Mouse (Mus musculus) forebrain, postnatal 0 days (tissue): ENCODE measurements around the gene Fbxo27. TPM values are rescaled to one million over a fixed set of nuclear protein-coding genes. Genes with fewer than 3 reads are reported as not detected.

ENCODE experiments used
- ATAC-seq: fragments of 200-750 bp; cut with Nextera tagmentation; 2 replicates; pipeline ENCODE4 v1.8.0; 2017; ENCODE audit warnings: mild to moderate bottlenecking, moderate library complexity
- DNase-seq: peaks from one replicate; pipeline ENCODE4 v3.0.0-alpha.2; 2015
- H3K27ac ChIP-seq: fragments of 300-500 bp; sonication (generic); 2 replicates; pipeline ENCODE4 v1.5.1; 2014; ENCODE audit warnings: low read depth, mild to moderate bottlenecking, antibody characterized with exemption, low read length, moderate library complexity, mixed read lengths
- H3K27me3 ChIP-seq: fragments of 300-500 bp; sonication (generic); 2 replicates; pipeline ENCODE4 v1.6.1; 2014; ENCODE audit warnings: mild to moderate bottlenecking, low read length, mixed read lengths; ENCODE audit not compliant: insufficient read depth
- H3K36me3 ChIP-seq: fragments of 300-500 bp; sonication (generic); 2 replicates; pipeline ENCODE4 v1.6.1; 2014; ENCODE audit warnings: mild to moderate bottlenecking, moderate library complexity; ENCODE audit not compliant: insufficient read depth
- H3K4me1 ChIP-seq: fragments of 300-500 bp; sonication (generic); 2 replicates; pipeline ENCODE4 v1.6.1; 2014; ENCODE audit warnings: antibody characterized with exemption; ENCODE audit not compliant: insufficient read depth
- H3K4me2 ChIP-seq: fragments of 300-500 bp; sonication (generic); 2 replicates; pipeline ENCODE4 v1.6.1; 2014; ENCODE audit warnings: low read depth, mild to moderate bottlenecking, moderate library complexity
- H3K4me3 ChIP-seq: fragments of 300-500 bp; sonication (generic); 2 replicates; pipeline ENCODE4 v1.5.1; 2014; ENCODE audit warnings: low read depth, low read length, mixed read lengths
- H3K9ac ChIP-seq: fragments of 300-500 bp; sonication (generic); 2 replicates; pipeline ENCODE4 v1.6.1; 2014; ENCODE audit warnings: mild to moderate bottlenecking
- H3K9me3 ChIP-seq: fragments of 300-500 bp; sonication (generic); 2 replicates; pipeline ENCODE4 v1.6.1; 2016; ENCODE audit warnings: low read length
- CTCF ChIP-seq: sonication (generic); IDR thresholded peaks from 2 replicates; pipeline ENCODE4 v1.5.1; 2016; ENCODE audit warnings: antibody characterized with exemption, control low read depth, low read depth
- WGBS: fragments of 180-500 bp; shearing (Covaris S2); extraction: QIAGEN DNeasy Blood & Tissue Kit; methylation state at CpG from one replicate; pipeline ENCODE4 v1.1.7; 2014; 5-methylcytosine and 5-hydroxymethylcytosine counted together
- polyA plus RNA-seq: library from polyadenylated mRNA; unstranded; fragments of >200 nt; fragmentation: Nextera tagmentation; extraction: Ambion mirVana; gene quantifications from 2 replicates; pipeline ENCODE4 v1.2.1, GENCODE M21; 2015
- total RNA-seq: library from RNA; depleted of rRNA; stranded (reverse); fragments of >200 nt; gene quantifications from 2 replicates; pipeline ENCODE4 v1.2.3, GENCODE M21; 2014; rRNA removed

Gene Fbxo27
- total and polyA plus RNA-seq, 2 experiments from 2014 or later = 7.4 to 10.0 TPM

DNA sequence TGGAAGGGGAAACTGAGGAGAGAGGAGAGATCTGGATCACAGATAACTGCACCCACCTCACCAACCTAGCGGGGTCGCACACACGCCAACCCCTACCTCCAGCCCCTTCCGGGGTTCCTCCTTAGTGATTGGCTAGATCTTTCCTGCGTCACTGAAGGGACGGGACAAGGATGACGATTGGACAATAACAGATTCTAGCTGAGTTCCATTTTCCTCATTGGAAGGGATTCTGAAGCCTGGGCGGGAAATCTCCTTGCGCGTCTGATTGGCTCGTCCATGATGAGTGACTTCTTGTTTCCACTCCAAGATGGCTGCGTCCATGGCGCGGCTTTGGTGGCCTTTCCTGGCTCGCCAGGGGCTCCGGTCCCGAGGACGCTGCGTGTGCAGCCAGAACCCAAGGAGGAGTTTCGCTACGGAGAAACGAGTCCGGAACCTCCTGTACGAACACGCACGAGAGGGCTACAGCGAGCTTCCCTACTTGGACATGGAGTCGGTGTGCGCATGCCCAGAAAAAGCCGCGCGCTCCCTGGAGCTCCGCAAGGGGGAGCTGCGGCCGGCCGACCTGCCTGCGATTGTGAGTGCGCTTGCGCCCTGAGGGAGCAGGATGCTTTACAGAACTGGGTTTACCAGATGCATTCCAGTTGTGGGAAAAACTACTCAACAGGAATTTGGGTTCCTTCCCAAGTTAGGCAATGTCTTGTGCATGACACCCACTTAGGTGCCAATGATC lies 49.2 kb downstream of the Fbxo27 start, which contains the start of the genes Mrps12 and Sars2:
Gene Mrps12, minus strand, starts transcription at position 112 of the 730 bp plus-strand sequence.
Gene Sars2, plus strand, starts transcription at position 284 of the 730 bp plus-strand sequence.
- ATAC-seq (peak; percentile 99), DNase-seq (peak; percentile 99)
- H3K27me3 ChIP-seq = no peaks in the 10 kb centered on the region
- peak; percentile 89 for TF ChIP-seq CTCF
- H3K4me3 ChIP-seq = peak within 1 kb of the TSS; percentile 61
- H3K4me2 ChIP-seq = peak within 1 kb of the TSS; percentile 87
- H3K36me3 ChIP-seq = no peaks in the 10 kb centered on the region; the same call in none of the 2 replicates
- peak within 1 kb of the TSS; percentile 72 for H3K9ac ChIP-seq
- H3K9me3 ChIP-seq = no peaks in the 10 kb centered on the region
- H3K4me1 ChIP-seq = peaks cover 8% of the 10 kb centered on the region
- 1% methylated on average over 39 of the region's 39 CpGs for WGBS
- peak within 1 kb of the TSS; percentile 82 for H3K27ac ChIP-seq

Other genes with a start within 250 kb of the Fbxo27 start
- gene Lrfn1, start 240.9 kb upstream of the Fbxo27 start, total RNA-seq = 57.7 and 88.3 TPM in 2 replicates
- 16.0 and 21.2 TPM in 2 replicates for gene Lrfn1, start 240.9 kb upstream of the Fbxo27 start, polyA plus RNA-seq
- not detected in 2 replicates for gene Ifnl2, start 182.4 kb upstream of the Fbxo27 start, total RNA-seq
- not detected in 2 replicates for gene Ifnl2, start 182.4 kb upstream of the Fbxo27 start, polyA plus RNA-seq
- not detected in 2 replicates for gene Ifnl3, start 170.0 kb upstream of the Fbxo27 start, total RNA-seq
- not detected in 2 replicates for gene Ifnl3, start 170.0 kb upstream of the Fbxo27 start, polyA plus RNA-seq
- not detected in 2 replicates for gene Sycn, start 152.0 kb upstream of the Fbxo27 start, total RNA-seq
- not detected in 2 replicates for gene Sycn, start 152.0 kb upstream of the Fbxo27 start, polyA plus RNA-seq
- gene Nccrp1, start 145.6 kb upstream of the Fbxo27 start, total RNA-seq = 0.10 and 0.15 TPM in 2 replicates
- 0.09 TPM in 1 of 2 replicates, not detected in the other for gene Nccrp1, start 145.6 kb upstream of the Fbxo27 start, polyA plus RNA-seq
- 35.2 and 49.1 TPM in 2 replicates for gene Samd4b, start 94.7 kb upstream of the Fbxo27 start, total RNA-seq
- gene Samd4b, start 94.7 kb upstream of the Fbxo27 start, polyA plus RNA-seq = 21.4 and 23.3 TPM in 2 replicates
- gene Pak4, start 94.7 kb upstream of the Fbxo27 start, total RNA-seq = 11.5 and 11.9 TPM in 2 replicates
- 7.4 and 11.5 TPM in 2 replicates for gene Pak4, start 94.7 kb upstream of the Fbxo27 start, polyA plus RNA-seq
- gene Acp7, start 61.5 kb upstream of the Fbxo27 start, total RNA-seq = 0.24 and 0.85 TPM in 2 replicates
- gene Acp7, start 61.5 kb upstream of the Fbxo27 start, polyA plus RNA-seq = 0.12 and 0.50 TPM in 2 replicates
- 2.8 and 4.6 TPM in 2 replicates for gene Fbxo17, start 24.0 kb downstream of the Fbxo27 start, total RNA-seq
- 4.2 and 4.5 TPM in 2 replicates for gene Fbxo17, start 24.0 kb downstream of the Fbxo27 start, polyA plus RNA-seq
- gene Mrps12, start 49.0 kb downstream of the Fbxo27 start, total RNA-seq = 48.6 and 78.0 TPM in 2 replicates
- gene Mrps12, start 49.0 kb downstream of the Fbxo27 start, polyA plus RNA-seq = 101 and 119 TPM in 2 replicates
- 12.6 and 15.1 TPM in 2 replicates for gene Sars2, start 49.1 kb downstream of the Fbxo27 start, total RNA-seq
- 14.3 and 16.1 TPM in 2 replicates for gene Sars2, start 49.1 kb downstream of the Fbxo27 start, polyA plus RNA-seq
- not detected in 2 replicates for gene Ccer2, start 63.3 kb downstream of the Fbxo27 start, total RNA-seq
- 0.59 and 0.98 TPM in 2 replicates for gene Ccer2, start 63.3 kb downstream of the Fbxo27 start, polyA plus RNA-seq
- gene Sirt2, start 73.9 kb downstream of the Fbxo27 start, total RNA-seq = 49.6 and 58.1 TPM in 2 replicates
- gene Sirt2, start 73.9 kb downstream of the Fbxo27 start, polyA plus RNA-seq = 105 and 106 TPM in 2 replicates
- 18.0 and 19.2 TPM in 2 replicates for gene Nfkbib, start 74.7 kb downstream of the Fbxo27 start, total RNA-seq
- 59.8 and 75.4 TPM in 2 replicates for gene Nfkbib, start 74.7 kb downstream of the Fbxo27 start, polyA plus RNA-seq
- gene Rinl, start 96.1 kb downstream of the Fbxo27 start, total RNA-seq = 2.1 and 2.2 TPM in 2 replicates
- gene Rinl, start 96.1 kb downstream of the Fbxo27 start, polyA plus RNA-seq = 1.6 TPM in 2 replicates
- gene Hnrnpl, start 115.7 kb downstream of the Fbxo27 start, total RNA-seq = 261 and 264 TPM in 2 replicates
- gene Hnrnpl, start 115.7 kb downstream of the Fbxo27 start, polyA plus RNA-seq = 172 TPM in 2 replicates
- gene Ech1, start 132.4 kb downstream of the Fbxo27 start, total RNA-seq = 79.6 and 88.3 TPM in 2 replicates
- gene Ech1, start 132.4 kb downstream of the Fbxo27 start, polyA plus RNA-seq = 101 and 110 TPM in 2 replicates
- 2.4 and 5.2 TPM in 2 replicates for gene Lgals4, start 141.0 kb downstream of the Fbxo27 start, total RNA-seq
- 3.3 and 3.5 TPM in 2 replicates for gene Lgals4, start 141.0 kb downstream of the Fbxo27 start, polyA plus RNA-seq
- 2.8 and 10.4 TPM in 2 replicates for gene Lgals7, start 171.0 kb downstream of the Fbxo27 start, total RNA-seq
- gene Lgals7, start 171.0 kb downstream of the Fbxo27 start, polyA plus RNA-seq = 3.5 and 3.8 TPM in 2 replicates
- not detected in 2 replicates for gene Capn12, start 188.6 kb downstream of the Fbxo27 start, total RNA-seq
- gene Capn12, start 188.6 kb downstream of the Fbxo27 start, polyA plus RNA-seq = 0.09 and 0.27 TPM in 2 replicates